Mouse (Mus musculus) heart, embryonic 11.5 days (tissue): Measurements from ENCODE around the gene Arid5a. TPM values are rescaled to one million over a fixed set of nuclear protein-coding genes. Genes with fewer than 3 reads are reported as not detected.
A peak's percentile ranks its signal among the peaks of the same experiment; 100 is the strongest.

Source experiments
- ATAC-seq: fragments of 200-750 bp; cut with Nextera tagmentation; replicated peaks from 2 replicates; pipeline ENCODE4 v1.8.0; 2017; ENCODE audit warnings: moderate library complexity; ENCODE audit not compliant: insufficient number of reproducible peaks, low FRiP score, low TSS enrichment
- H3K27ac ChIP-seq: fragments of 300-500 bp; sonication (generic); 2 replicates; pipeline ENCODE4 v1.5.1; 2014; ENCODE audit warnings: mild to moderate bottlenecking, low read depth, low read length
- H3K27me3 ChIP-seq: fragments of 300-500 bp; sonication (generic); 2 replicates; pipeline ENCODE4 v1.6.1; 2014; ENCODE audit warnings: mild to moderate bottlenecking, low read length, mixed read lengths; ENCODE audit not compliant: control insufficient read depth, insufficient read depth
- H3K36me3 ChIP-seq: fragments of 300-500 bp; sonication (generic); 2 replicates; pipeline ENCODE4 v1.6.1; 2014; ENCODE audit warnings: mild to moderate bottlenecking, low read length, moderate library complexity, mixed read lengths; ENCODE audit not compliant: control insufficient read depth, insufficient read depth
- H3K4me1 ChIP-seq: fragments of 300-500 bp; sonication (generic); 2 replicates; pipeline ENCODE4 v1.6.1; 2014; ENCODE audit warnings: low read length; ENCODE audit not compliant: control insufficient read depth, insufficient read depth
- H3K4me2 ChIP-seq: fragments of 300-500 bp; sonication (generic); 2 replicates; pipeline ENCODE4 v1.6.1; 2014; ENCODE audit warnings: mild to moderate bottlenecking, moderate library complexity
- H3K4me3 ChIP-seq: fragments of 300-500 bp; sonication (generic); 2 replicates; pipeline ENCODE4 v1.5.1; 2014; ENCODE audit warnings: low read depth, low read length
- H3K9ac ChIP-seq: fragments of 300-500 bp; sonication (generic); 2 replicates; pipeline ENCODE4 v1.6.1; 2014; ENCODE audit warnings: mild to moderate bottlenecking, low read depth, low read length, moderate library complexity
- H3K9me3 ChIP-seq: fragments of 300-500 bp; sonication (generic); replicated peaks from 2 replicates; pipeline ENCODE4 v1.6.1; 2016; ENCODE audit warnings: low read length; ENCODE audit not compliant: control insufficient read depth
- WGBS: fragments of 180-500 bp; shearing (Covaris S2); extraction: QIAGEN DNeasy Blood & Tissue Kit; methylation state at CpG from one replicate; pipeline ENCODE4 v1.1.7; 2014; ENCODE audit not compliant: insufficient replicate concordance; 5-methylcytosine and 5-hydroxymethylcytosine counted together
- polyA plus RNA-seq: library from polyadenylated mRNA; unstranded; fragments of >200 nt; fragmentation: Nextera tagmentation; extraction: Ambion mirVana; gene quantifications from 2 replicates; pipeline ENCODE4 v1.2.1, GENCODE M21; 2014

Arid5a gene
- 5.6 and 8.1 TPM in 2 replicates for polyA plus RNA-seq

GRCm38 (mm10) chr1:36307495-36308280 lies at the start of gene Arid5a:
TSS of gene Arid5a (plus strand) at chr1:36307733.
- Histone ChIP-seq H3K9ac (peak within 1 kb of the TSS; percentile 73), H3K27ac (peak within 1 kb of the TSS; percentile 66), H3K4me2 (peak within 1 kb of the TSS; percentile 92), H3K4me3 (peak within 1 kb of the TSS; percentile 70), H3K9me3 (no peaks in the 10 kb centered on the region), H3K27me3 (0 out of 2 replicates have a peak, but pooled peaks cover 6% of the 10 kb centered on the region), H3K36me3 (no peaks in the 10 kb centered on the region), H3K4me1 (peaks cover 22% of the 10 kb centered on the region)
- peak; percentile 86 for ATAC-seq
- WGBS = under 1% methylated on average over 65 of the region's 65 CpGs

DNA sequence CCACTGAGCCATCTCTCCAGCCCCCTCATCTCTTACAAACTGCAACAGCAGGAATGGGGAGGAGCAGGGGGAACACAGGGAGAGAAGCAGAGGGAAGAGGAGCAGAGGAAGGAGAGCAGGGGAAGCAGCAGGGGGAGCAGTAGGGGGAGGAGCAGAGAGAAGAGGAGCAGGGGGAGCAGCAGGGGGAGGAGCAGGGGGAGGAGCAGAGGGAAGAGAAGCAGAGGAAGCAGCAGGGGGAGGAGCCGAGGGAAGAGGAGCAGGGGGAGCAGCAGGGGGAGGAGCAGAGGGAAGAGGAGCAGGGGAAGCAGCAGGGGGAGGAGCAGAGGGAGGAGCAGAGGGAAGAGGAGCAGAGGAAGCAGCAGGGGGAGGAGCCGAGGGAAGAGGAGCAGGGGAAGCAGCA lies 48.9 kb upstream of the Arid5a start:
- Histone ChIP-seq H3K9me3 (peaks cover 7% of the 10 kb centered on the region; the same call in 1 of the 2 replicates), H3K4me1 (0 out of 2 replicates have a peak, but pooled peaks cover 3% of the 10 kb centered on the region), H3K27ac (no peak overlapping the region), H3K36me3 (no peaks in the 10 kb centered on the region), H3K4me2 (no peak overlapping the region), H3K9ac (no peak overlapping the region), H3K27me3 (peaks cover 10% of the 10 kb centered on the region; the same call in 1 of the 2 replicates), H3K4me3 (no peak overlapping the region)
- 43% methylated on average over 2 of the region's 2 CpGs for WGBS
- ATAC-seq = no peak

GRCm38 (mm10) chr1:36259281-36259680 lies 48.3 kb upstream of the Arid5a start:
- no peak overlapping the region for H3K4me3 ChIP-seq
- WGBS = 90% methylated on average over 2 of the region's 2 CpGs
- H3K4me2 ChIP-seq = no peak overlapping the region
- H3K9me3 ChIP-seq = peaks cover 7% of the 10 kb centered on the region; the same call in 1 of the 2 replicates
- H3K36me3 ChIP-seq = no peaks in the 10 kb centered on the region
- H3K27me3 ChIP-seq = peaks cover 10% of the 10 kb centered on the region; the same call in 1 of the 2 replicates
- no peak overlapping the region for H3K27ac ChIP-seq
- H3K9ac ChIP-seq = no peak overlapping the region
- 0 out of 2 replicates have a peak, but pooled peaks cover 3% of the 10 kb centered on the region for H3K4me1 ChIP-seq
- no peak for ATAC-seq

GRCm38 (mm10) chr1:36260418-36260817 lies 47.1 kb upstream of the Arid5a start:
- no peak overlapping the region for H3K4me2 ChIP-seq
- no peak overlapping the region for H3K4me3 ChIP-seq
- H3K9me3 ChIP-seq = peaks cover 7% of the 10 kb centered on the region; the same call in 1 of the 2 replicates
- H3K36me3 ChIP-seq = no peaks in the 10 kb centered on the region
- WGBS = 89% methylated on average over 1 of the region's 1 CpGs
- no peak overlapping the region for H3K9ac ChIP-seq
- H3K4me1 ChIP-seq = no peaks in the 10 kb centered on the region
- H3K27me3 ChIP-seq = peaks cover 6% of the 10 kb centered on the region; the same call in 1 of the 2 replicates
- no peak overlapping the region for H3K27ac ChIP-seq
- no peak for ATAC-seq

DNA sequence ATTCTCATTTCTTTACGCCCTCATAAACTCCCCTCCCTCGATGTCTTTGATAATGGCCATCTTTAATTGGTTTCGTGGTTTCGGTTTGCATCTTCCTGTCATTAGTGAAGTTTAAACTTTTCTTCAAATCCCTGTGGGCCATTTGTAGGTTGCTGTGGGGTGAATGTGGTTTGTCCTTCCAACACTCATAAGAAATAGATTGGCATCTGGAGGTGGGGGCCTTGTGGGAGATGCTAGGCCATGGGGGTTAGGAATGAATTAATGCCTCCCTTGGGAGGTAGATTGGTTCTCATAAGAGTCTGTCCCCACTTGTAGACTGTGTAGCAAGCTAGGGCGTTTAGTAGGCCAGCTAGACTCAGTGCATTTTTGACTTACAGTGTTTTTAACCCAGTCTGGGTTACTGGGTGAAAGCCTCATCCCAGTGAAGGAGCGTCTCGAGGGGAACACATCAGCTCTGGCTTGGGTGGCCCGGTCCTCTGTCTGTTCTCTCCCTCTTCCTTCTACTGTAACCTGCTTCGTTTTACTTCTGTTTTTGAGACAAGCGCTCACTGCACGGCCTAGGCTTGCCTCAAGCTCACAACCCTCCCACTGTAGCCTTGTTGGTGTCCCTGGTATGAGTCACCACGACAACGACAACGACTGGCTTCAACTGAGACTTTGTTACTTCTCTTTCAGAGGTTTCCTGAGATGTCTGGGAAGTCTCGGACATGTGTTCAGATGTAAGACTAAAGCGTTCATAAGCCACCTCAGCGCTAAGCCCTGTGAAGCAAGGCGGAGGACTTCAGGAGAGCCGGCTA lies 45.6 kb upstream of the Arid5a start:
- H3K9me3 ChIP-seq = no peaks in the 10 kb centered on the region
- H3K36me3 ChIP-seq = no peaks in the 10 kb centered on the region
- no peak overlapping the region for H3K27ac ChIP-seq
- no peak overlapping the region for H3K4me3 ChIP-seq
- no peaks in the 10 kb centered on the region for H3K27me3 ChIP-seq
- no peaks in the 10 kb centered on the region for H3K4me1 ChIP-seq
- WGBS = 73% methylated on average over 19 of the region's 19 CpGs
- ATAC-seq = no peak
- H3K4me2 ChIP-seq = no peak overlapping the region
- H3K9ac ChIP-seq = no peak overlapping the region

- H3K36me3 ChIP-seq = no peaks in the 10 kb centered on the region
- H3K4me3 ChIP-seq = no peak overlapping the region
- H3K9ac ChIP-seq = no peak overlapping the region
- WGBS = 48% methylated on average over 13 of the region's 13 CpGs
- 0 out of 2 replicates have a peak, but pooled peaks cover 1% of the 10 kb centered on the region for H3K4me1 ChIP-seq
- ATAC-seq = no peak
- H3K9me3 ChIP-seq = no peaks in the 10 kb centered on the region
- peak overlapping the region; percentile 31; the same call in 1 of the 2 replicates for H3K4me2 ChIP-seq
- H3K27ac ChIP-seq = peak overlapping the region; percentile 88
- peaks cover 6% of the 10 kb centered on the region; the same call in 1 of the 2 replicates for H3K27me3 ChIP-seq
Measured at GRCm38 (mm10) chr1:36263833-36264488, 43.6 kb upstream of the Arid5a start.

DNA sequence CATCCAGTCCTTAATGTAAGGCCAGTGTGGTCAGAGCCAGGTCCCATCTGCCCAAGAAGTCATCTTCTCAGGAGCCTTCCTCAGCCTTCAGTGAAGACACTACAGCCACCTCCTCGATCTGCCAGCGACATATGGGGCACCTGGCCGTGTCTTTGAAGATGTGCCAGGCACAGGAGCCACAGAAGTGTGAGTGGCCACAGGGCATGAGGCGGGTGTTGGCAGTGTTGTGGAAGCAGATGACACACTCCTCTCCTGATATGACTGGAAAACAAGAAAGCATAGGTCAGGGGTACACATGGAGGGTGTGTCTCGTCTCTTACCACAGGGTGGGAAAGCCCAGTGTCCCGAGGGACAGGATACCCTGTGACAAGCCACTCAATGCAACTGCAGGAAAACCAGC lies 41.2 kb upstream of the Arid5a start:
- ATAC-seq = no peak
- H3K9ac ChIP-seq = no peak overlapping the region
- H3K27ac ChIP-seq = no peak overlapping the region
- H3K9me3 ChIP-seq = no peaks in the 10 kb centered on the region
- no peak overlapping the region for H3K4me3 ChIP-seq
- 78% methylated on average over 6 of the region's 6 CpGs for WGBS
- no peak overlapping the region for H3K4me2 ChIP-seq
- H3K27me3 ChIP-seq = peaks cover 11% of the 10 kb centered on the region; the same call in 1 of the 2 replicates
- H3K36me3 ChIP-seq = no peaks in the 10 kb centered on the region
- peaks cover 18% of the 10 kb centered on the region for H3K4me1 ChIP-seq

DNA sequence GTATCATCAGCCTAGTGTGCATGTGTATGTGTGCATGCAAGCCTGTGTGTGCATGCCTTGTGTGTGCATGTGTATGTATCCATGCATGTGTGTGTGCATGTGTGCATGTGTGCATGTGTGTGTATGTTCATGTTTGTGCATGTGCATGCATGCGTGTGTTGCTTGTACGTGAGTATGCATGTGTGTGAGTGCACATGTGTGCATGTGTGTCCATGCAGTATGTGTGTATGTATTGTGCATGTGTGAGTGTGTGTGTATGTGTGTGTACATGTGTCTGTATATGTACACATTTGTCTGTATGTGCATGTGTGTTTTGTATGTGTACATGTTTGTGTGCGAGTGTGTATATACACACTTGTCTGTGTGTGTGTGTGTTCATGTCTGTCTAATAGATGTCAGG lies 39.9 kb upstream of the Arid5a start:
- H3K36me3 ChIP-seq = no peaks in the 10 kb centered on the region
- H3K9ac ChIP-seq = no peak overlapping the region
- peaks cover 11% of the 10 kb centered on the region; the same call in 1 of the 2 replicates for H3K27me3 ChIP-seq
- H3K4me3 ChIP-seq = no peak overlapping the region
- no peaks in the 10 kb centered on the region for H3K9me3 ChIP-seq
- H3K4me1 ChIP-seq = peaks cover 30% of the 10 kb centered on the region
- no peak overlapping the region for H3K4me2 ChIP-seq
- ATAC-seq = no peak
- 91% methylated on average over 3 of the region's 3 CpGs for WGBS
- H3K27ac ChIP-seq = no peak overlapping the region
